Mouse (Mus musculus) testis, adult 2 months (tissue): ENCODE measurements at regions not wholly inside any gene's neighbourhood (a gene's known extent, or its start where the extent isn't known, plus 50 kb on each side); places are given as distances from the start of the nearest gene placed in this dataset.

ENCODE experiments used
- CTCF ChIP-seq: fragments of 200-500 bp; IDR thresholded peaks from 2 replicates; pipeline ENCODE4 v1.5.1; 2012; ENCODE audit warnings: low read depth, mild to moderate bottlenecking, inconsistent platforms, low read length, moderate library complexity; ENCODE audit not compliant: control insufficient read depth, insufficient read depth, insufficient replicate concordance
- POLR2A ChIP-seq: fragments of 200-500 bp; IDR thresholded peaks from 2 replicates; pipeline ENCODE4 v1.6.1; 2012; ENCODE audit warnings: low read depth, mild to moderate bottlenecking, inconsistent platforms, low read length, moderate library complexity; ENCODE audit not compliant: control insufficient read depth

- no peak for TF ChIP-seq CTCF
- no peak for TF ChIP-seq POLR2A
Measured at GRCm38 (mm10) chr5:28563401-28563800, 96.3 kb upstream of the Shh start.
